Mouse (Mus musculus) embryonic facial prominence, embryonic 11.5 days (tissue): ENCODE results near the gene Pdpk1. TPM values are rescaled to one million over a fixed set of nuclear protein-coding genes. Genes with fewer than 3 reads are reported as not detected.

ENCODE experiments used
- ATAC-seq: fragments of 200-750 bp; cut with Nextera tagmentation; replicated peaks from 2 replicates; pipeline ENCODE4 v1.8.0; 2017; ENCODE audit warnings: low read depth; ENCODE audit not compliant: insufficient number of reproducible peaks, low FRiP score, low TSS enrichment
- DNase-seq: peaks from one replicate; pipeline ENCODE4 v3.0.0-alpha.2; 2015; ENCODE audit warnings: low spot score
- H3K27ac ChIP-seq: fragments of 300-500 bp; sonication (generic); replicated peaks from 2 replicates; pipeline ENCODE4 v1.5.1; 2014; ENCODE audit warnings: mild to moderate bottlenecking, low read depth, low read length, control low read depth
- H3K27me3 ChIP-seq: fragments of 300-500 bp; sonication (generic); 2 replicates; pipeline ENCODE4 v1.6.1; 2014; ENCODE audit warnings: mild to moderate bottlenecking, low read length, moderate library complexity, mixed read lengths; ENCODE audit not compliant: control insufficient read depth, insufficient read depth
- H3K36me3 ChIP-seq: fragments of 300-500 bp; sonication (generic); replicated peaks from 2 replicates; pipeline ENCODE4 v1.6.1; 2014; ENCODE audit warnings: low read depth, mild to moderate bottlenecking, low read length, moderate library complexity, mixed read lengths; ENCODE audit not compliant: control insufficient read depth, insufficient read depth
- H3K4me1 ChIP-seq: fragments of 300-500 bp; sonication (generic); 2 replicates; pipeline ENCODE4 v1.6.1; 2014; ENCODE audit warnings: low read length, mixed read lengths; ENCODE audit not compliant: control insufficient read depth, insufficient read depth
- H3K4me2 ChIP-seq: fragments of 300-500 bp; sonication (generic); 2 replicates; pipeline ENCODE4 v1.6.1; 2014; ENCODE audit warnings: low read depth, mild to moderate bottlenecking, control low read depth, low read length, moderate library complexity
- H3K4me3 ChIP-seq: fragments of 300-500 bp; sonication (generic); 2 replicates; pipeline ENCODE4 v1.5.1; 2014; ENCODE audit warnings: low read depth, low read length, control low read depth
- H3K9ac ChIP-seq: fragments of 300-500 bp; sonication (generic); replicated peaks from 2 replicates; pipeline ENCODE4 v1.6.1; 2014; ENCODE audit warnings: mild to moderate bottlenecking, control low read depth, low read length
- H3K9me3 ChIP-seq: fragments of 300-500 bp; sonication (generic); replicated peaks from 2 replicates; pipeline ENCODE4 v1.6.1; 2016; ENCODE audit warnings: mild to moderate bottlenecking, low read length, inconsistent platforms, mixed read lengths; ENCODE audit not compliant: control insufficient read depth
- WGBS: fragments of 180-500 bp; shearing (Covaris S2); extraction: QIAGEN DNeasy Blood & Tissue Kit; methylation state at CpG from one replicate; pipeline ENCODE4 v1.1.7; 2014; 5-methylcytosine and 5-hydroxymethylcytosine counted together
- polyA plus RNA-seq: library from polyadenylated mRNA; unstranded; fragments of >200 nt; fragmentation: Nextera tagmentation; extraction: Ambion mirVana; gene quantifications from 2 replicates; pipeline ENCODE4 v1.2.1, GENCODE M21; 2014

Gene Pdpk1
- polyA plus RNA-seq, 1 experiment from 2014 or later = 33.4 TPM

GRCm38 (mm10) chr17:24191481-24191880, 40.8 kb upstream of the Pdpk1 start:
- DNase-seq (no peak), ATAC-seq (no peak)
- no peaks in the 10 kb centered on the region for H3K9me3 ChIP-seq
- H3K27ac ChIP-seq = no peak overlapping the region
- H3K4me1 ChIP-seq = no peaks in the 10 kb centered on the region
- 69% methylated on average over 4 of the region's 4 CpGs for WGBS
- no peak overlapping the region for H3K4me3 ChIP-seq
- no peaks in the 10 kb centered on the region for H3K36me3 ChIP-seq
- no peaks in the 10 kb centered on the region for H3K27me3 ChIP-seq
- no peak overlapping the region for H3K4me2 ChIP-seq
- H3K9ac ChIP-seq = no peak overlapping the region

GRCm38 (mm10) chr17:24190934-24191333, 40.2 kb upstream of the Pdpk1 start:
- H3K27ac ChIP-seq = no peak overlapping the region
- H3K4me3 ChIP-seq = no peak overlapping the region
- H3K36me3 ChIP-seq = no peaks in the 10 kb centered on the region
- H3K4me1 ChIP-seq = no peaks in the 10 kb centered on the region
- no peak overlapping the region for H3K9ac ChIP-seq
- H3K9me3 ChIP-seq = no peaks in the 10 kb centered on the region
- ATAC-seq = no peak
- no peak overlapping the region for H3K4me2 ChIP-seq
- H3K27me3 ChIP-seq = no peaks in the 10 kb centered on the region
- no peak for DNase-seq
- 81% methylated on average over 2 of the region's 2 CpGs for WGBS

- H3K27ac ChIP-seq = no peak overlapping the region
- H3K9ac ChIP-seq = no peak overlapping the region
- H3K36me3 ChIP-seq = no peaks in the 10 kb centered on the region
- H3K9me3 ChIP-seq = no peaks in the 10 kb centered on the region
- no peaks in the 10 kb centered on the region for H3K27me3 ChIP-seq
- WGBS = 83% methylated on average over 3 of the region's 3 CpGs
- no peak for DNase-seq
- no peak overlapping the region for H3K4me3 ChIP-seq
- no peak overlapping the region for H3K4me2 ChIP-seq
- H3K4me1 ChIP-seq = no peaks in the 10 kb centered on the region
- no peak for ATAC-seq
Observed at GRCm38 (mm10) chr17:24174259-24174658, 23.5 kb upstream of the Pdpk1 start.

GRCm38 (mm10) chr17:24173423-24173822, 22.7 kb upstream of the Pdpk1 start:
- ATAC-seq (no peak), DNase-seq (peak; percentile 84)
- H3K9ac ChIP-seq = no peak overlapping the region
- no peaks in the 10 kb centered on the region for H3K27me3 ChIP-seq
- 2% methylated on average over 3 of the region's 3 CpGs for WGBS
- H3K36me3 ChIP-seq = no peaks in the 10 kb centered on the region
- H3K9me3 ChIP-seq = no peaks in the 10 kb centered on the region
- H3K27ac ChIP-seq = no peak overlapping the region
- no peak overlapping the region for H3K4me2 ChIP-seq
- H3K4me3 ChIP-seq = no peak overlapping the region
- no peaks in the 10 kb centered on the region for H3K4me1 ChIP-seq

- DNase-seq (no peak), ATAC-seq (no peak)
- no peak overlapping the region for H3K9ac ChIP-seq
- H3K4me3 ChIP-seq = no peak overlapping the region
- H3K9me3 ChIP-seq = no peaks in the 10 kb centered on the region
- H3K4me2 ChIP-seq = no peak overlapping the region
- no peaks in the 10 kb centered on the region for H3K27me3 ChIP-seq
- H3K4me1 ChIP-seq = no peaks in the 10 kb centered on the region
- no peak overlapping the region for H3K27ac ChIP-seq
- no peaks in the 10 kb centered on the region; the same call in 1 of the 2 replicates for H3K36me3 ChIP-seq
- WGBS = 85% methylated on average over 4 of the region's 4 CpGs
Observed at GRCm38 (mm10) chr17:24171738-24172137, 21.0 kb upstream of the Pdpk1 start.

- Histone ChIP-seq H3K27me3 (no peaks in the 10 kb centered on the region), H3K36me3 (no peaks in the 10 kb centered on the region; the same call in 1 of the 2 replicates), H3K9ac (no peak overlapping the region), H3K4me1 (no peaks in the 10 kb centered on the region), H3K4me3 (no peak overlapping the region), H3K27ac (no peak overlapping the region), H3K4me2 (no peak overlapping the region), H3K9me3 (no peaks in the 10 kb centered on the region)
- ATAC-seq = no peak
- 82% methylated on average over 5 of the region's 5 CpGs for WGBS
- DNase-seq = no peak
Observed at GRCm38 (mm10) chr17:24170729-24171128, 20.0 kb upstream of the Pdpk1 start.

- Histone ChIP-seq H3K4me3 (peak overlapping the region; percentile 80), H3K9me3 (no peaks in the 10 kb centered on the region), H3K4me1 (no peaks in the 10 kb centered on the region), H3K27ac (no peak overlapping the region), H3K9ac (peak overlapping the region; percentile 87), H3K4me2 (peak overlapping the region; percentile 41), H3K36me3 (no peaks in the 10 kb centered on the region; the same call in 1 of the 2 replicates), H3K27me3 (no peaks in the 10 kb centered on the region)
- no peak for ATAC-seq
- DNase-seq = no peak
- 69% methylated on average over 3 of the region's 3 CpGs for WGBS
Observed at GRCm38 (mm10) chr17:24170125-24170524, 19.4 kb upstream of the Pdpk1 start.

- Histone ChIP-seq H3K4me1 (no peaks in the 10 kb centered on the region), H3K36me3 (no peaks in the 10 kb centered on the region; the same call in 1 of the 2 replicates), H3K27ac (peak within 1 kb of the TSS; percentile 91), H3K9ac (peak within 1 kb of the TSS; percentile 87), H3K4me2 (peak within 1 kb of the TSS; percentile 75), H3K27me3 (no peaks in the 10 kb centered on the region), H3K9me3 (no peaks in the 10 kb centered on the region), H3K4me3 (peak within 1 kb of the TSS; percentile 80)
- under 1% methylated on average over 58 of the region's 58 CpGs for WGBS
- ATAC-seq (peak; percentile 87), DNase-seq (peak; percentile 96)
Observed at GRCm38 (mm10) chr17:24169317-24170065, 18.8 kb upstream of the Pdpk1 start, which contains the start of gene Atp6v0c. Atp6v0c (minus strand) TSS chr17:24169702.
